Mouse (Mus musculus) olfactory bulb, adult 2 months (tissue): ENCODE measurements around the gene Paqr9.

Source experiments
- CTCF ChIP-seq: fragments of 200-500 bp; IDR thresholded peaks from 2 replicates; pipeline ENCODE4 v1.5.1; 2012; ENCODE audit warnings: low read depth, mild to moderate bottlenecking, low read length, moderate library complexity; ENCODE audit not compliant: insufficient read depth
- POLR2A ChIP-seq: fragments of 200-500 bp; IDR thresholded peaks from 2 replicates; pipeline ENCODE4 v1.6.1; 2012; ENCODE audit warnings: mild to moderate bottlenecking, low read depth, low read length, moderate library complexity; ENCODE audit not compliant: insufficient read depth

GRCm38 (mm10) chr9:95572558-95572957 lies 13.1 kb downstream of the Paqr9 start:
- TF ChIP-seq CTCF (no peak), POLR2A (no peak)
